Comparison of ENCODE assay signal across 9 mouse cellular contexts in genomic region chr4:8938948-8939411, GRCm38 (mm10).
A peak's percentile ranks its signal among the peaks of the same experiment; 100 is the strongest.
DNase-seq lines count a peak whose midpoint lies in the region; ATAC-seq and TF ChIP-seq lines count a peak whose summit lies in the region.
"Had no signal": no experiment of that assay in that cellular context is flagged by ENCODE, and none has a peak within 500 bp of the region (broad histone marks: within the 10 kb centered on the region; RNA-seq: fewer than 3 reads in every experiment).

No protein-coding gene starts in this region.

- TF ChIP-seq CTCF in hindbrain, postnatal 0 days (IDR thresholded peaks at IDR 0.05; ENCODE audit: low read depth): no peak

- H3K4me3 ChIP-seq in heart, embryonic 11.5 days (ENCODE audit: low read depth, low read length): no peak overlapping the region
- no peak overlapping the region for H3K4me3 ChIP-seq in embryonic facial prominence, embryonic 14.5 days (ENCODE audit: low read depth, low read length)
- no peak overlapping the region for H3K4me3 ChIP-seq in hindbrain, postnatal 0 days (ENCODE audit: low read length)
- H3K4me3 ChIP-seq: embryonic facial prominence, embryonic 13.5 days had no signal

- DNase-seq in heart, adult 11 months: peak; percentile 96
- peak; percentile 73 for DNase-seq in embryonic facial prominence, embryonic 14.5 days (ENCODE audit: low spot score)
- no peak for DNase-seq in hindbrain, postnatal 0 days (ENCODE audit: low spot score)
- peak; percentile 41 for DNase-seq in lung, postnatal 14 days
- DNase-seq in spleen, postnatal 10 days (ENCODE audit: low spot score in 2 of 2): no peak
- DNase-seq in frontal cortex, postnatal 14 days (ENCODE audit: low spot score in 2 of 2): no peak

- H3K27ac ChIP-seq in heart, embryonic 11.5 days (ENCODE audit: low read depth, low read length): no peak overlapping the region
- no peak overlapping the region for H3K27ac ChIP-seq in embryonic facial prominence, embryonic 14.5 days (replicated peaks; ENCODE audit: low read depth, low read length)
- H3K27ac ChIP-seq in hindbrain, postnatal 0 days: peak overlapping the region; percentile 17; the same call in 1 of the 2 replicates
- H3K27ac ChIP-seq: embryonic facial prominence, embryonic 13.5 days had no signal

- H3K36me3 ChIP-seq in heart, embryonic 11.5 days (ENCODE audit: control insufficient read depth, insufficient read depth, low read length): no peaks in the 10 kb centered on the region
- H3K36me3 ChIP-seq in embryonic facial prominence, embryonic 14.5 days (ENCODE audit: control insufficient read depth, insufficient read depth, low read length): no peaks in the 10 kb centered on the region
- H3K36me3 ChIP-seq in hindbrain, postnatal 0 days (ENCODE audit: insufficient read depth, low read length): no peaks in the 10 kb centered on the region
- H3K36me3 ChIP-seq: embryonic facial prominence, embryonic 13.5 days had no signal

- ATAC-seq in heart, embryonic 11.5 days (replicated peaks; ENCODE audit: insufficient number of reproducible peaks, low FRiP score, low TSS enrichment): no peak
- ATAC-seq in embryonic facial prominence, embryonic 14.5 days (ENCODE audit: low read depth): peak; percentile 79
- peak; percentile 66; the same call in 1 of the 2 replicates for ATAC-seq in hindbrain, postnatal 0 days
- ATAC-seq in megakaryocyte-erythroid progenitor cell, adult 5-6 weeks (replicated peaks; ENCODE audit: low FRiP score, low TSS enrichment, poor library complexity, severe bottlenecking): no peak

- no peak overlapping the region for H3K9ac ChIP-seq in heart, embryonic 11.5 days (ENCODE audit: low read depth, low read length)
- no peak overlapping the region for H3K9ac ChIP-seq in embryonic facial prominence, embryonic 14.5 days (ENCODE audit: low read depth, low read length)
- H3K9ac ChIP-seq in hindbrain, postnatal 0 days (replicated peaks; ENCODE audit: low read length): no peak overlapping the region
- H3K9ac ChIP-seq: embryonic facial prominence, embryonic 13.5 days had no signal

- no peaks in the 10 kb centered on the region for H3K27me3 ChIP-seq in heart, embryonic 11.5 days (ENCODE audit: control insufficient read depth, insufficient read depth, low read length)
- no peaks in the 10 kb centered on the region for H3K27me3 ChIP-seq in embryonic facial prominence, embryonic 14.5 days (replicated peaks; ENCODE audit: control insufficient read depth, insufficient read depth, low read length)
- no peaks in the 10 kb centered on the region for H3K27me3 ChIP-seq in hindbrain, postnatal 0 days (ENCODE audit: insufficient read depth, low read length)

- H3K4me2 ChIP-seq in heart, embryonic 11.5 days: no peak overlapping the region
- H3K4me2 ChIP-seq in embryonic facial prominence, embryonic 14.5 days (ENCODE audit: low read depth, low read length): no peak overlapping the region
- peak overlapping the region; percentile 13; the same call in 1 of the 2 replicates for H3K4me2 ChIP-seq in hindbrain, postnatal 0 days (ENCODE audit: low read depth, low read length)
- H3K4me2 ChIP-seq: embryonic facial prominence, embryonic 13.5 days had no signal

- no peaks in the 10 kb centered on the region for H3K9me3 ChIP-seq in heart, embryonic 11.5 days (replicated peaks; ENCODE audit: control insufficient read depth, low read length)
- H3K9me3 ChIP-seq in embryonic facial prominence, embryonic 14.5 days (ENCODE audit: control insufficient read depth, low read length): no peaks in the 10 kb centered on the region
- no peaks in the 10 kb centered on the region for H3K9me3 ChIP-seq in hindbrain, postnatal 0 days (ENCODE audit: low read length)
- H3K9me3 ChIP-seq: embryonic facial prominence, embryonic 13.5 days had no signal

- 58% methylated on average over 6 of the region's 6 CpGs for WGBS in heart, embryonic 11.5 days (ENCODE audit: insufficient replicate concordance)
- WGBS in embryonic facial prominence, embryonic 14.5 days: 37% methylated on average over 6 of the region's 6 CpGs
- 46% methylated on average over 6 of the region's 6 CpGs for WGBS in hindbrain, postnatal 0 days

- H3K4me1 ChIP-seq in heart, embryonic 11.5 days (ENCODE audit: control insufficient read depth, insufficient read depth, low read length): peaks cover 5% of the 10 kb centered on the region; the same call in 1 of the 2 replicates
- no peaks in the 10 kb centered on the region for H3K4me1 ChIP-seq in embryonic facial prominence, embryonic 14.5 days (ENCODE audit: control insufficient read depth, insufficient read depth, low read length)
- H3K4me1 ChIP-seq in hindbrain, postnatal 0 days (ENCODE audit: insufficient read depth, low read length): peaks cover 5% of the 10 kb centered on the region

Comparison
In these comparisons a context has a peak if more than half of its experiments do, and no peak if none do; other contexts are left out.
1. DNase-seq: peak in heart, adult 11 months (single experiment), embryonic facial prominence, embryonic 14.5 days (single experiment) and lung, postnatal 14 days (single experiment); none in hindbrain, postnatal 0 days (single experiment), spleen, postnatal 10 days (0 of 2) and frontal cortex, postnatal 14 days (0 of 2).
2. ATAC-seq: peak in embryonic facial prominence, embryonic 14.5 days (single experiment) and hindbrain, postnatal 0 days (single experiment); none in heart, embryonic 11.5 days (single experiment) and megakaryocyte-erythroid progenitor cell, adult 5-6 weeks (single experiment).